Mouse (Mus musculus) embryonic facial prominence, embryonic 12.5 days (tissue): Measurements from ENCODE around the gene Serpinh1. TPM values are rescaled to one million over a fixed set of nuclear protein-coding genes. Genes with fewer than 3 reads are reported as not detected.
A peak's percentile ranks its signal among the peaks of the same experiment; 100 is the strongest.

Experiments used
- ATAC-seq: fragments of 200-750 bp; cut with Nextera tagmentation; 2 replicates; pipeline ENCODE4 v1.8.0; 2017; ENCODE audit not compliant: insufficient number of reproducible peaks, insufficient read depth, low FRiP score, low TSS enrichment
- H3K27ac ChIP-seq: fragments of 300-500 bp; sonication (generic); 2 replicates; pipeline ENCODE4 v1.5.1; 2016; ENCODE audit warnings: mild to moderate bottlenecking
- H3K27me3 ChIP-seq: fragments of 300-500 bp; sonication (generic); 2 replicates; pipeline ENCODE4 v1.6.1; 2016; ENCODE audit warnings: mild to moderate bottlenecking, moderate library complexity
- H3K36me3 ChIP-seq: fragments of 300-500 bp; sonication (generic); 2 replicates; pipeline ENCODE4 v1.6.1; 2016; ENCODE audit warnings: mild to moderate bottlenecking
- H3K4me1 ChIP-seq: fragments of 300-500 bp; sonication (generic); 2 replicates; pipeline ENCODE4 v1.6.1; 2016
- H3K4me2 ChIP-seq: fragments of 300-500 bp; sonication (generic); replicated peaks from 2 replicates; pipeline ENCODE4 v1.6.1; 2016; ENCODE audit warnings: mild to moderate bottlenecking, moderate library complexity
- H3K4me3 ChIP-seq: fragments of 300-500 bp; sonication (generic); 2 replicates; pipeline ENCODE4 v1.5.1; 2016; ENCODE audit warnings: mild to moderate bottlenecking
- H3K9ac ChIP-seq: fragments of 300-500 bp; sonication (generic); 2 replicates; pipeline ENCODE4 v1.6.1; 2016; ENCODE audit warnings: mild to moderate bottlenecking, moderate library complexity
- H3K9me3 ChIP-seq: fragments of 300-500 bp; sonication (generic); 2 replicates; pipeline ENCODE4 v1.6.1; 2016; ENCODE audit warnings: mild to moderate bottlenecking, moderate library complexity
- WGBS: fragments of 180-500 bp; shearing (Covaris S2); methylation state at CpG from one replicate; pipeline ENCODE4 v1.1.7; 2016; 5-methylcytosine and 5-hydroxymethylcytosine counted together
- polyA plus RNA-seq: library from polyadenylated mRNA; unstranded; fragments of >200 nt; fragmentation: Nextera tagmentation; extraction: Ambion mirVana; gene quantifications from 2 replicates; pipeline ENCODE4 v1.2.1, GENCODE M21; 2016

Gene Serpinh1
- polyA plus RNA-seq, 1 experiment from 2014 or later, result 1,403 TPM

GRCm38 (mm10) chr7:99365069-99365468 is 12.0 kb upstream of the Serpinh1 start:
- 0% methylated on average over 5 of the region's 5 CpGs for WGBS
- Histone ChIP-seq H3K4me1 (peaks cover 19% of the 10 kb centered on the region), H3K27me3 (no peaks in the 10 kb centered on the region), H3K27ac (no peak overlapping the region), H3K9ac (no peak overlapping the region), H3K4me2 (no peak overlapping the region), H3K36me3 (no peaks in the 10 kb centered on the region), H3K4me3 (no peak overlapping the region), H3K9me3 (0 out of 2 replicates have a peak, but pooled peaks cover 4% of the 10 kb centered on the region)
- no peak for ATAC-seq

GRCm38 (mm10) chr7:99362137-99362536 is 9.1 kb upstream of the Serpinh1 start:
- Histone ChIP-seq H3K4me2 (no peak overlapping the region), H3K27ac (no peak overlapping the region), H3K9ac (no peak overlapping the region), H3K4me1 (peaks cover 29% of the 10 kb centered on the region), H3K36me3 (no peaks in the 10 kb centered on the region), H3K9me3 (no peaks in the 10 kb centered on the region), H3K4me3 (no peak overlapping the region), H3K27me3 (no peaks in the 10 kb centered on the region)
- no peak for ATAC-seq
- 86% methylated on average over 2 of the region's 2 CpGs for WGBS

- H3K4me1 ChIP-seq, result peaks cover 41% of the 10 kb centered on the region
- peak overlapping the region; percentile 33 for H3K4me2 ChIP-seq
- WGBS, result 7% methylated on average over 8 of the region's 8 CpGs
- no peak overlapping the region for H3K4me3 ChIP-seq
- peak overlapping the region; percentile 98 for H3K27ac ChIP-seq
- no peaks in the 10 kb centered on the region for H3K27me3 ChIP-seq
- no peak for ATAC-seq
- H3K9me3 ChIP-seq, result no peaks in the 10 kb centered on the region
- H3K36me3 ChIP-seq, result no peaks in the 10 kb centered on the region
- H3K9ac ChIP-seq, result peak overlapping the region; percentile 1; the same call in 1 of the 2 replicates
These were observed 7.9 kb upstream of the Serpinh1 start for GRCm38 (mm10) chr7:99360803-99361414.

GRCm38 (mm10) chr7:99360021-99360802 is 7.2 kb upstream of the Serpinh1 start:
- Histone ChIP-seq H3K9me3 (no peaks in the 10 kb centered on the region), H3K27me3 (no peaks in the 10 kb centered on the region), H3K9ac (peak overlapping the region; percentile 44), H3K36me3 (no peaks in the 10 kb centered on the region), H3K4me3 (no peak overlapping the region), H3K4me2 (peak overlapping the region; percentile 33), H3K27ac (peak overlapping the region; percentile 98), H3K4me1 (peaks cover 46% of the 10 kb centered on the region)
- ATAC-seq, result peak; percentile 99
- WGBS, result 4% methylated on average over 10 of the region's 10 CpGs

GRCm38 (mm10) chr7:99358371-99358770 is 5.3 kb upstream of the Serpinh1 start:
- Histone ChIP-seq H3K27ac (no peak overlapping the region; the same call in 1 of the 2 replicates), H3K9ac (no peak overlapping the region), H3K27me3 (no peaks in the 10 kb centered on the region), H3K4me3 (no peak overlapping the region), H3K9me3 (no peaks in the 10 kb centered on the region), H3K36me3 (no peaks in the 10 kb centered on the region), H3K4me1 (peaks cover 59% of the 10 kb centered on the region), H3K4me2 (no peak overlapping the region)
- ATAC-seq, result no peak
- WGBS, result 89% methylated on average over 8 of the region's 8 CpGs

GRCm38 (mm10) chr7:99357201-99357600 is 4.2 kb upstream of the Serpinh1 start:
- no peak overlapping the region for H3K4me3 ChIP-seq
- ATAC-seq, result no peak
- H3K36me3 ChIP-seq, result no peaks in the 10 kb centered on the region
- H3K9me3 ChIP-seq, result no peaks in the 10 kb centered on the region
- WGBS, result 59% methylated on average over 7 of the region's 7 CpGs
- H3K27me3 ChIP-seq, result no peaks in the 10 kb centered on the region
- peaks cover 62% of the 10 kb centered on the region for H3K4me1 ChIP-seq
- no peak overlapping the region for H3K9ac ChIP-seq
- no peak overlapping the region for H3K4me2 ChIP-seq
- peak overlapping the region; percentile 99 for H3K27ac ChIP-seq

GRCm38 (mm10) chr7:99356244-99356930 is 3.3 kb upstream of the Serpinh1 start:
- Histone ChIP-seq H3K27me3 (no peaks in the 10 kb centered on the region), H3K9ac (peak overlapping the region; percentile 48), H3K27ac (peak overlapping the region; percentile 99), H3K4me2 (peak overlapping the region; percentile 45), H3K36me3 (no peaks in the 10 kb centered on the region), H3K4me1 (peaks cover 58% of the 10 kb centered on the region), H3K4me3 (peak overlapping the region; percentile 8; the same call in 1 of the 2 replicates), H3K9me3 (no peaks in the 10 kb centered on the region)
- WGBS, result 20% methylated on average over 9 of the region's 9 CpGs
- no peak for ATAC-seq

- peaks cover 56% of the 10 kb centered on the region for H3K4me1 ChIP-seq
- no peaks in the 10 kb centered on the region for H3K9me3 ChIP-seq
- ATAC-seq, result no peak
- 3% methylated on average over 7 of the region's 7 CpGs for WGBS
- no peaks in the 10 kb centered on the region for H3K27me3 ChIP-seq
- peak overlapping the region; percentile 8; the same call in 1 of the 2 replicates for H3K4me3 ChIP-seq
- 0 out of 2 replicates have a peak, but pooled peaks cover under 1% of the 10 kb centered on the region for H3K36me3 ChIP-seq
- peak overlapping the region; percentile 45 for H3K4me2 ChIP-seq
- peak overlapping the region; percentile 48 for H3K9ac ChIP-seq
- H3K27ac ChIP-seq, result peak overlapping the region; percentile 99
These were observed 2.7 kb upstream of the Serpinh1 start for GRCm38 (mm10) chr7:99355731-99356131.

- ATAC-seq, result no peak
- Histone ChIP-seq H3K36me3 (peaks cover 36% of the 10 kb centered on the region), H3K4me3 (peak overlapping the region; percentile 80), H3K9ac (peak overlapping the region; percentile 98), H3K27ac (peak overlapping the region; percentile 99), H3K9me3 (no peaks in the 10 kb centered on the region), H3K4me2 (peak overlapping the region; percentile 86), H3K27me3 (no peaks in the 10 kb centered on the region), H3K4me1 (peaks cover 60% of the 10 kb centered on the region)
- under 1% methylated on average over 18 of the region's 18 CpGs for WGBS
These were observed 1.1 kb downstream of the Serpinh1 start for GRCm38 (mm10) chr7:99351802-99352517.

- Histone ChIP-seq H3K27ac (peak overlapping the region; percentile 99), H3K9me3 (no peaks in the 10 kb centered on the region), H3K4me1 (peaks cover 52% of the 10 kb centered on the region), H3K9ac (peak overlapping the region; percentile 98), H3K27me3 (no peaks in the 10 kb centered on the region), H3K4me3 (peak overlapping the region; percentile 80), H3K36me3 (peaks cover 43% of the 10 kb centered on the region), H3K4me2 (peak overlapping the region; percentile 86)
- WGBS, result under 1% methylated on average over 12 of the region's 12 CpGs
- ATAC-seq, result no peak
These were observed 1.8 kb downstream of the Serpinh1 start for GRCm38 (mm10) chr7:99351104-99351801.
